Mouse (Mus musculus) liver, adult 2 months (tissue): ENCODE results near the gene Cabp1. TPM values are rescaled to one million over a fixed set of nuclear protein-coding genes. Genes with fewer than 3 reads are reported as not detected.

Experiments used
- DNase-seq: peaks from one replicate; pipeline ENCODE4 v3.0.0-alpha.2; 2011; ENCODE audit warnings: low read depth, low spot score; ENCODE audit errors: extremely low read depth
- H3K27ac ChIP-seq: fragments of 200-500 bp; replicated peaks from 2 replicates; pipeline ENCODE4 v1.5.1; 2012; ENCODE audit warnings: low read depth, mild to moderate bottlenecking, control low read depth, inconsistent platforms, low read length; ENCODE audit not compliant: insufficient read depth
- H3K27me3 ChIP-seq: fragments of 200-500 bp; 2 replicates; pipeline ENCODE4 v1.6.1; 2012; ENCODE audit warnings: mild to moderate bottlenecking, moderate library complexity, low read length, inconsistent platforms; ENCODE audit not compliant: control insufficient read depth, insufficient read depth
- H3K36me3 ChIP-seq: fragments of 200-500 bp; 2 replicates; pipeline ENCODE4 v1.6.1; 2012; ENCODE audit warnings: low read length, inconsistent platforms; ENCODE audit not compliant: control insufficient read depth, insufficient read depth
- H3K4me1 ChIP-seq: fragments of 200-500 bp; 2 replicates; pipeline ENCODE4 v1.6.1; 2011; ENCODE audit warnings: low read length; ENCODE audit not compliant: control insufficient read depth, insufficient read depth
- H3K4me3 ChIP-seq: fragments of 200-500 bp; 2 replicates; pipeline ENCODE4 v1.5.1; 2011; ENCODE audit warnings: low read depth, mild to moderate bottlenecking, control low read depth, low read length, moderate library complexity; ENCODE audit not compliant: insufficient read depth
- H3K79me2 ChIP-seq: fragments of 200-500 bp; 2 replicates; pipeline ENCODE4 v1.6.1; 2012; ENCODE audit warnings: inconsistent platforms, mild to moderate bottlenecking, low read length, moderate library complexity; ENCODE audit not compliant: control insufficient read depth, insufficient read depth
- H3K9ac ChIP-seq: fragments of 200-500 bp; 2 replicates; pipeline ENCODE4 v1.6.1; 2012; ENCODE audit warnings: low read depth, mild to moderate bottlenecking, control low read depth, inconsistent platforms, low read length
- CTCF ChIP-seq: fragments of 200-500 bp; IDR thresholded peaks from 2 replicates; pipeline ENCODE4 v1.5.1; 2011; ENCODE audit warnings: low read depth, low read length, control low read depth
- POLR2A ChIP-seq: fragments of 200-500 bp; IDR thresholded peaks from 2 replicates; pipeline ENCODE4 v1.6.1; 2011; ENCODE audit warnings: low read length, control low read depth; ENCODE audit not compliant: insufficient read depth; ENCODE audit errors: extremely low read depth
- WGBS: fragments of 180-500 bp; shearing (Covaris S2); methylation state at CpG from one replicate; pipeline ENCODE4 v1.1.7; 2018; 5-methylcytosine and 5-hydroxymethylcytosine counted together
- polyA plus RNA-seq: library from polyadenylated mRNA; depleted of rRNA; stranded (reverse); fragments of >200 nt; gene quantifications from 2 replicates; pipeline ENCODE4 v1.2.3, GENCODE M21; 2012
- total RNA-seq: library from RNA; depleted of rRNA; stranded (reverse); fragments of >200 nt; gene quantifications from 2 replicates; pipeline ENCODE4 v1.2.3, GENCODE M21; 2014

Cabp1 gene
- total and polyA plus RNA-seq, 2 experiments, result 0.07 to 0.09 TPM

DNA sequence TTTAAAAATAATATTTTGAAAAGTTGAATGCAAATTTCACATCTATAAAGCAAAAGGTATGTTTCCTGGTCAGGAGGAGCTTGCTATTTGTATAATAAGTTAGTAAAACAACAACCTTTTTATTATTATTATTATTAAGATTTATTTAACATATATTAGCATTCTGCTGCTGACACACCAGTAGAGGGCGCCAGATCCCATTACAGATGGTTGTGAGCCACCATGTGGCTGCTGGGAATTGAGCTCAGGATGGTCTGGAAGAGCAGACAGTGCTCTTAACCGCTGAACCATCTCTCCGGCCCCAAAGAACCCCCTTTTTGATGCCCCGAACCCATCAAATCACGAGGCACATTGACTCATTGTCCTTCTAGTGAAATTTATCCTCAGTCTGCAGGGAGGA is 13.1 kb upstream of the Cabp1 start:
- 64% methylated on average over 5 of the region's 5 CpGs for WGBS
- peaks cover 7% of the 10 kb centered on the region; the same call in 1 of the 2 replicates for H3K4me1 ChIP-seq
- H3K9ac ChIP-seq, result no peak overlapping the region
- no peak overlapping the region for H3K4me3 ChIP-seq
- H3K36me3 ChIP-seq, result no peaks in the 10 kb centered on the region
- H3K27ac ChIP-seq, result no peak overlapping the region
- DNase-seq, result no peak
- TF ChIP-seq CTCF (no peak), POLR2A (no peak)
- H3K27me3 ChIP-seq, result peaks cover 9% of the 10 kb centered on the region; the same call in 1 of the 2 replicates
- no peaks in the 10 kb centered on the region for H3K79me2 ChIP-seq

DNA sequence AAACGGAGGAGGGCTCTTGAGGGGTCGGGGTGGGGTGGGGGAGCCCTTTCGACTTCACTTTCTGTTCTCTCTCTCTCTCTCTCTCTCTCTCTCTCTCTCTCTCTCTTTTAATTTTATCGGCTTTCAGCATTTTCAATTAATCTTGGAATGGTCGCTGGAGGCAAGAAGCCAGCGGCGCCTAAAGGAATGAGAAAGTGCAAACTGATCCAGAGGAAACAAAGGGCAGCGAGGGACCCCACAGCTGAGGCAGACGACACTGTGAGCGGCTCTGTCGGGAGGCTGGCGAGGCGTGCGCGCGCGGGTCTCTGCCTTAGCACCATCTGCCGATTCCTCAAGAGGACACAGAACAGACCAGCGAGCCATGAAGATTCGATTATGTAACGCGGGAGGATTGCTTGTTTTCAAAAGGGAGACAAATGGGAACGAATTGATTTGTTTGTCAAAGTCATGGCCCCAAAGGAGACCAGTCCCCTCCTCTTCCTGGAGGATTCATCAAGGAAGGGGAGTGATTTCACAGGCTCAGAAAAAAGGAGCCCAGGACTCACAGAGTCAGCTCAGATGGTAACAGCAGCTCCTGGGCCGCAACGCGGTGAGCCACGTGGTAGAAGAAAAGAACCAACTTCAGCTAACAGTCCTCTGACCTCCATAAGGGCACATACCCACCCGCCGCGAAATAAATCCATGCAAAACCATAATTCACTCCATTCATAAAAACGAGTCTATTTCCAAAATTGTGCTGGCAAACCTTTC is 10.6 kb upstream of the Cabp1 start:
- no peak for TF ChIP-seq POLR2A
- TF ChIP-seq CTCF, result no peak
- peaks cover 9% of the 10 kb centered on the region; the same call in 1 of the 2 replicates for H3K27me3 ChIP-seq
- H3K4me1 ChIP-seq, result peaks cover 7% of the 10 kb centered on the region; the same call in 1 of the 2 replicates
- H3K9ac ChIP-seq, result no peak overlapping the region
- DNase-seq, result peak; percentile 6
- no peaks in the 10 kb centered on the region for H3K36me3 ChIP-seq
- 7% methylated on average over 31 of the region's 31 CpGs for WGBS
- H3K27ac ChIP-seq, result no peak overlapping the region
- no peaks in the 10 kb centered on the region for H3K79me2 ChIP-seq
- H3K4me3 ChIP-seq, result no peak overlapping the region

DNA sequence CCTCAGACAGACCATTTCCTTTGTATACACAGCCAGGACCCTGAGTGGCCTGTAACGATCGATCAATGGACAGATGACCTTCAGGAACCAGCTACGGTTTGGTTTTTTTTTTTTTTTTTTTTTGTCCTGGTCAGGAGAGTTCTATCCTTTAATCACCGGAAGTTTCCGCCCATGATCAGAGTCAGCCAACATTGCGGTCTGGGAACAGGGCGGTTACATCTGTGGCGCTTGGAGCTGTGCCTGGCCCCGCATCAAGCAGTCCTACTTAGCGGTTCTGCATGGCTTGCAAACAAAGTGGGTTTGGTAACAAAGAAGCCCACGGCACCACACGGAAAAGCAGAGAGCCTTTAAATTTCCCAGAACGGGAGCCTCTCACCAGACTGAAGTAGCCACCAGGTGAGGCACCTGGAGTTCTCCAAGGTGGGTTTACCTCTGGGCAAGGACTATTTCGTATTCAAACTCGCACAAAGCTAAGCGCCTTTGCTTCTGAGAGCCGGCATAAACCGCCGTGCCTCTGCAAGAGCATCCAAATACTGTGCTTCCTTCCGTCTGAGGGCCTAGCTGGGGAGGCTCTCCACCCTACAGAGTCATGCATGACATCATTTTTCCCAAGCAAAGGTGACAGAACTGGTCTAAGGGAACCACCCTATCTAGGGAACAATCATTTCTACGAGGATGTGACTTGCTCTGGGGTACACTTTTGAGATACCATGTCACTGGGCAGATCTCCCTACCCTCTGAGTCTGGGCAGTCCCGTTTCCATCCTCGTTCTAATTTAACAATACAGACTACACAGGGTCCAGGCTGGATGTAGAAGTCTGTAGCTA is 9.8 kb upstream of the Cabp1 start:
- peak; percentile 42 for DNase-seq
- Histone ChIP-seq H3K36me3 (no peaks in the 10 kb centered on the region), H3K79me2 (no peaks in the 10 kb centered on the region), H3K27me3 (peaks cover 9% of the 10 kb centered on the region; the same call in 1 of the 2 replicates), H3K4me1 (peaks cover 7% of the 10 kb centered on the region; the same call in 1 of the 2 replicates), H3K4me3 (no peak overlapping the region), H3K9ac (no peak overlapping the region), H3K27ac (no peak overlapping the region)
- TF ChIP-seq CTCF (no peak), POLR2A (no peak)
- WGBS, result 6% methylated on average over 23 of the region's 23 CpGs

DNA sequence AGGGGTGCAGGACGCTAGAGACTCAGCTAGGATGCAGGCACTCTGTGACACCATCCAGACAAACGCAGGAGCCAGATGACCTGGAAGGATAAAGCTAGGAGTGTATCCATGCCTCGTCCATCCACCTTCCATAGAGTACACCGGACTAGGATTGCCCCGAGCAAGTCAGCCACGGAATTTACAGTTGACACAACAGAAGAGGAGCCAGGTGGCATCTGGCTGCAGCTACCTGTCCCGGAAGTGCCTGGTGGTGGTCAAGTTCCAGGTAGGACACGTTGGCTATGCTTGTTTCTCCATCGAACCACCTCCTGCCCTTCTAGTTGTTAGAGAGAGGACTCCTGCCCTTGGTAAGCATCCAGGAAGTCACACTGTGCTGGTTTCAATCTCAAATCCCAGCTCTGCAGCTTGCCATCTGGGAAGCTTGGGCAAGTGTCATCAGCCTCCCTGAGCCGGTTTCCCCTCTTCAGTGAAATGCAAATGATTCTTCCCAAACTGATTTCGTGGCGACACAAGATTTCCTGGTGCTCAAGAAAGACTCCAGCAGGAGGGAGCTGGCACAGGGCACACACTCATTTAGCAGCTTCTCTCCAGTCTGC is 543 bp upstream of the Cabp1 start:
- WGBS, result 18% methylated on average over 12 of the region's 12 CpGs
- no peak overlapping the region for H3K4me3 ChIP-seq
- peaks cover 31% of the 10 kb centered on the region; the same call in 1 of the 2 replicates for H3K27me3 ChIP-seq
- no peaks in the 10 kb centered on the region for H3K79me2 ChIP-seq
- H3K9ac ChIP-seq, result no peak overlapping the region
- H3K27ac ChIP-seq, result no peak overlapping the region
- DNase-seq, result no peak
- TF ChIP-seq POLR2A (no peak), CTCF (no peak)
- H3K4me1 ChIP-seq, result peaks cover 7% of the 10 kb centered on the region; the same call in 1 of the 2 replicates
- no peaks in the 10 kb centered on the region for H3K36me3 ChIP-seq

DNA sequence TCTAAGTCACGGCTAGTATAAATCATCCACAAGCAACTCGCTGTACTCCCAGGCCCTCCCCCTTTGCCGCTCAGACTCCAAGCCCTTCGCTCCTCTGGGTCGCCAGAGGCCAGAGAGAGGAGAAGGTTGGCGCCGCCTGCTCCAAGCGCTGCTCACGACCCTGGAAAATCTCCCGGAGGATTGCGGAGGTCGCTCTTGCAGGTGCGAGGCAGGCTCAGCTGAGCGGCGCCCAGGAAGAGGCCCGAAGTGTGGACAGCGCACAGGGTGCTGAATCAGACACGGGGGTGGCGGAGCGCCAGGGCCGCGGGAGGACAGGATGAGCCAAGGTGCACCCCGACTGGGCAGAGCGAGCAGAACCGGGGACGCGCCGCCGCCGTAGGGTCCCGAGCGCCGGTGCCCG is 955 bp downstream of the Cabp1 start:
- WGBS, result under 1% methylated on average over 34 of the region's 34 CpGs
- Histone ChIP-seq H3K4me1 (peaks cover 7% of the 10 kb centered on the region; the same call in 1 of the 2 replicates), H3K79me2 (no peaks in the 10 kb centered on the region), H3K36me3 (no peaks in the 10 kb centered on the region), H3K4me3 (peak overlapping the region; percentile 21; the same call in 1 of the 2 replicates), H3K27ac (no peak overlapping the region), H3K27me3 (peaks cover 31% of the 10 kb centered on the region; the same call in 1 of the 2 replicates), H3K9ac (no peak overlapping the region)
- no peak for TF ChIP-seq CTCF
- TF ChIP-seq POLR2A, result no peak
- peak; percentile 16 for DNase-seq
